In the genomic region with DNA sequence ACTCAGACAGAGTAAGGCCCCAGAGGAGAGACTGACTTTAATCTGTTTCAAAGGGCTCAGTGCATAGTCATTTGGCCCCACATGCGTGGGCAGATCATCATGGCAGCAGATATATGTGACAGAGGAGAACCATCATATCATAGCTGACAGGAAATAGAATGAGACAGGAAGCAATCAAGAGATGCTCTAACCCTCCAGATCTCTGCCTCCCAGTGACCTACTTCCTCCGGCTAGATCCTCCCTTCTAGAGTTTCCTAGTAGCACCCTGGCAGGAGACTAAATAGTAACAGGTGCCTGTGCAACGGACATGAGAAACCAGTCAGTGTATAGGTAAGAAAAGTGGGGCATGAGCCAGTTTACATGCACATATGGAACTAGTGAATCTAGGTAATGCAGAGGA, we compare ENCODE assay signal across 27 mouse cellular contexts. TPM values are rescaled to one million over a fixed set of nuclear protein-coding genes. Genes with fewer than 3 reads are reported as not detected.
DNase-seq lines count a peak whose midpoint lies in the region; ATAC-seq and TF ChIP-seq lines count a peak whose summit lies in the region.
"Had no signal": no experiment of that assay in that cellular context is flagged by ENCODE, and none has a peak within 500 bp of the region (broad histone marks: within the 10 kb centered on the region; RNA-seq: fewer than 3 reads in every experiment).

No protein-coding gene starts in this region.

- no peak for TF ChIP-seq EP300 in liver, postnatal 0 days (IDR thresholded peaks at IDR 0.05; ENCODE audit: low read depth)

- ATAC-seq in liver, embryonic 16.5 days (ENCODE audit: low read depth): no peak
- ATAC-seq in liver, postnatal 0 days: no peak
- ATAC-seq: forebrain, embryonic 13.5 days; midbrain, embryonic 15.5 days had no signal

- WGBS in liver, embryonic 16.5 days (ENCODE audit: insufficient replicate concordance): 51% methylated on average over 3 of the region's 3 CpGs
- 68% methylated on average over 3 of the region's 3 CpGs for WGBS in liver, postnatal 0 days (ENCODE audit: insufficient replicate concordance)

- H3K9ac ChIP-seq in liver, embryonic 16.5 days (ENCODE audit: low read depth, low read length): no peak overlapping the region
- no peak overlapping the region for H3K9ac ChIP-seq in liver, postnatal 0 days (replicated peaks)
- H3K9ac ChIP-seq: forebrain, embryonic 13.5 days; hindbrain, embryonic 12.5 days; kidney, embryonic 15.5 days; limb, embryonic 15.5 days; liver, embryonic 13.5 days; lung, embryonic 14.5 days; midbrain, embryonic 15.5 days had no signal

- no peaks in the 10 kb centered on the region for H3K9me3 ChIP-seq in liver, embryonic 16.5 days (replicated peaks; ENCODE audit: control insufficient read depth, low read length)
- H3K9me3 ChIP-seq in liver, postnatal 0 days (ENCODE audit: low read length): no peaks in the 10 kb centered on the region
- H3K9me3 ChIP-seq: forebrain, embryonic 13.5 days; hindbrain, embryonic 12.5 days; kidney, embryonic 15.5 days; limb, embryonic 10.5 days; limb, embryonic 15.5 days; liver, embryonic 13.5 days; midbrain, embryonic 10.5 days; midbrain, embryonic 15.5 days had no signal

- H3K27me3 ChIP-seq in liver, embryonic 16.5 days (ENCODE audit: control insufficient read depth, insufficient read depth, low read depth, low read length): no peaks in the 10 kb centered on the region
- no peaks in the 10 kb centered on the region for H3K27me3 ChIP-seq in liver, postnatal 0 days (ENCODE audit: insufficient read depth, low read length)
- H3K27me3 ChIP-seq: forebrain, embryonic 13.5 days; kidney, embryonic 15.5 days; limb, embryonic 15.5 days; liver, embryonic 13.5 days; midbrain, embryonic 15.5 days had no signal

- DNase-seq in liver, postnatal 0 days: no peak
- DNase-seq in induced T-regulatory cell, adult 2 months (ENCODE audit: low read depth): peak; percentile 43
- peak; percentile 58 for DNase-seq in thymus, postnatal 14 days
- DNase-seq in cerebellum, postnatal 36 days: no peak
- no peak for DNase-seq in right cerebral cortex, adult 18-20 months
- DNase-seq in kidney, postnatal 10 days: no peak
- DNase-seq: adrenal gland, postnatal 14 days; cerebellum, adult 11-12 months; cerebellum, postnatal 10 days; gastrocnemius, postnatal 25 days; heart, adult 11 months; heart, postnatal 36 days; kidney, adult 18-20 months; kidney, postnatal 36 days; liver, embryonic 13.5 days; lung, embryonic 14.5 days; lung, postnatal 14 days; spleen, adult 18-20 months had no signal

- no peak for TF ChIP-seq CTCF in liver, postnatal 0 days (IDR thresholded peaks at IDR 0.05; ENCODE audit: low read depth)

- H3K27ac ChIP-seq in liver, embryonic 16.5 days (ENCODE audit: low read length): 0 out of 2 replicates have a peak overlapping the region, but pooled peaks have one; percentile 16
- no peak overlapping the region for H3K27ac ChIP-seq in liver, postnatal 0 days (ENCODE audit: low read depth)
- H3K27ac ChIP-seq: forebrain, embryonic 13.5 days; hindbrain, embryonic 12.5 days; kidney, embryonic 15.5 days; limb, embryonic 10.5 days; limb, embryonic 15.5 days; liver, embryonic 13.5 days; midbrain, embryonic 10.5 days; midbrain, embryonic 15.5 days had no signal

- H3K4me3 ChIP-seq in liver, embryonic 16.5 days (ENCODE audit: low read depth, low read length): no peak overlapping the region
- no peak overlapping the region for H3K4me3 ChIP-seq in liver, postnatal 0 days (ENCODE audit: low read depth, low read length)
- H3K4me3 ChIP-seq: forebrain, embryonic 13.5 days; hindbrain, embryonic 12.5 days; kidney, embryonic 15.5 days; limb, embryonic 10.5 days; limb, embryonic 15.5 days; liver, embryonic 13.5 days; midbrain, embryonic 10.5 days; midbrain, embryonic 15.5 days had no signal

- H3K4me2 ChIP-seq in liver, embryonic 16.5 days (ENCODE audit: low read depth, low read length): no peak overlapping the region
- no peak overlapping the region for H3K4me2 ChIP-seq in liver, postnatal 0 days (ENCODE audit: low read depth, low read length)
- H3K4me2 ChIP-seq: forebrain, embryonic 13.5 days; heart, embryonic 11.5 days; hindbrain, embryonic 12.5 days; kidney, embryonic 15.5 days; limb, embryonic 15.5 days; liver, embryonic 13.5 days; lung, embryonic 14.5 days; midbrain, embryonic 15.5 days had no signal

- peaks cover 29% of the 10 kb centered on the region for H3K4me1 ChIP-seq in liver, embryonic 16.5 days (ENCODE audit: control insufficient read depth, low read depth, low read length)
- peaks cover 13% of the 10 kb centered on the region for H3K4me1 ChIP-seq in liver, postnatal 0 days (ENCODE audit: insufficient read depth)
- H3K4me1 ChIP-seq: forebrain, embryonic 13.5 days; hindbrain, embryonic 12.5 days; kidney, embryonic 15.5 days; limb, embryonic 10.5 days; limb, embryonic 15.5 days; midbrain, embryonic 15.5 days had no signal

- no peaks in the 10 kb centered on the region for H3K36me3 ChIP-seq in liver, embryonic 16.5 days (ENCODE audit: control insufficient read depth, insufficient read depth)
- H3K36me3 ChIP-seq in liver, postnatal 0 days (replicated peaks; ENCODE audit: insufficient read depth, low read length): peaks cover 9% of the 10 kb centered on the region
- H3K36me3 ChIP-seq: limb, embryonic 10.5 days; midbrain, embryonic 10.5 days had no signal

RNA-seq across cellular contexts. Expression of a gene that starts 27.1 kb away (rescaled TPM):
- polyA plus RNA-seq in liver, embryonic 16.5 days (2015; fragmentation: Nextera tagmentation; extraction: Ambion mirVana): 29.5 and 30.1 TPM in 2 replicates
- polyA plus RNA-seq in liver, postnatal 0 days (2015; fragmentation: Nextera tagmentation; extraction: Ambion mirVana): 37.2 and 38.0 TPM in 2 replicates

RNA-seq across cellular contexts. Expression of a gene that starts 27.1 kb away (rescaled TPM):
- polyA plus RNA-seq in liver, embryonic 16.5 days (2015; fragmentation: Nextera tagmentation; extraction: Ambion mirVana): 8.9 and 9.7 TPM in 2 replicates
- 6.2 and 7.0 TPM in 2 replicates for polyA plus RNA-seq in liver, postnatal 0 days (2015; fragmentation: Nextera tagmentation; extraction: Ambion mirVana)

Comparison
In these comparisons a context has a peak if more than half of its experiments do, and no peak if none do; other contexts are left out.
1. DNase-seq: peak in induced T-regulatory cell, adult 2 months (single experiment) and thymus, postnatal 14 days (single experiment); none in liver, postnatal 0 days (single experiment), cerebellum, postnatal 36 days (0 of 2), right cerebral cortex, adult 18-20 months (single experiment) and kidney, postnatal 10 days (single experiment).